Mouse (Mus musculus) CH12.LX (cell line): ENCODE measurements around the gene Nr2f2. TPM values are rescaled to one million over a fixed set of nuclear protein-coding genes. Genes with fewer than 3 reads are reported as not detected.

ENCODE experiments used
- DNase-seq: peaks from one replicate; pipeline ENCODE4 v3.0.0-alpha.2; 2013; ENCODE audit errors: extremely low read depth
- H3K27ac ChIP-seq: 2 replicates; pipeline ENCODE4 v1.5.1; 2012; ENCODE audit warnings: low read depth, mild to moderate bottlenecking, control low read depth, moderate library complexity; ENCODE audit not compliant: insufficient read depth
- H3K27me3 ChIP-seq: replicated peaks from 2 replicates; pipeline ENCODE3; 2012; ENCODE audit warnings: inconsistent platforms
- H3K36me3 ChIP-seq, 2 experiments: replicated peaks in 1 of 2; 2 replicates each; pipeline versions ENCODE3 to v1.6.1; 2012; ENCODE audit warnings: inconsistent platforms in 1 of 2, low read length in 1 of 2, mild to moderate bottlenecking in 1 of 2, mixed read lengths in 1 of 2, moderate library complexity in 1 of 2; ENCODE audit not compliant: control insufficient read depth in 1 of 2, insufficient read depth in 1 of 2
- H3K4me1 ChIP-seq, 2 experiments: 2 replicates each; pipeline ENCODE4 v1.6.1; 2012; ENCODE audit warnings: inconsistent platforms in 1 of 2, moderate library complexity in 1 of 2; ENCODE audit not compliant: insufficient read depth in 2 of 2, control insufficient read depth in 1 of 2
- H3K4me2 ChIP-seq: 2 replicates; pipeline ENCODE4 v1.6.1; 2012; ENCODE audit warnings: low read depth, mild to moderate bottlenecking, control low read depth; ENCODE audit not compliant: poor library complexity, insufficient read depth, severe bottlenecking
- H3K4me3 ChIP-seq, 3 experiments: fragments of 150-350 bp in 1 of 3; sonication (generic) in 1 of 3; replicated peaks in 1 of 3; 2 replicates each; pipeline versions ENCODE3 to v1.5.1; 2011 to 2012; ENCODE audit warnings: low read depth in 2 of 3, low read length in 2 of 3, mild to moderate bottlenecking in 2 of 3, moderate library complexity in 2 of 3, control low read depth in 1 of 3, improper control_type of control experiment in 1 of 3, inconsistent platforms in 1 of 3, mixed read lengths in 1 of 3; ENCODE audit not compliant: poor library complexity in 1 of 3
- H3K79me2 ChIP-seq: replicated peaks from 2 replicates; pipeline ENCODE4 v1.6.1; 2012; ENCODE audit warnings: mild to moderate bottlenecking, moderate library complexity; ENCODE audit not compliant: control insufficient read depth, poor library complexity, insufficient read depth, severe bottlenecking; ENCODE audit errors: extremely low read depth
- H3K9ac ChIP-seq: 2 replicates; pipeline ENCODE4 v1.6.1; 2012; ENCODE audit warnings: low read depth, mild to moderate bottlenecking, control low read depth, moderate library complexity; ENCODE audit not compliant: insufficient read depth
- H3K9me3 ChIP-seq: replicated peaks from 2 replicates; pipeline ENCODE3; 2012; ENCODE audit warnings: low read length, inconsistent platforms, mixed read lengths
- BHLHE40 ChIP-seq: IDR thresholded peaks from 2 replicates; pipeline ENCODE4 v1.6.1; 2011; ENCODE audit warnings: mild to moderate bottlenecking, low read depth, low read length, improper control_type of control experiment
- CHD2 ChIP-seq: IDR thresholded peaks from 2 replicates; pipeline ENCODE4 v1.6.1; 2011; ENCODE audit warnings: low read length, improper control_type of control experiment
- E2F4 ChIP-seq: IDR thresholded peaks from 2 replicates; pipeline ENCODE4 v1.6.1; 2011; ENCODE audit warnings: low read depth, low read length, improper control_type of control experiment; ENCODE audit not compliant: insufficient replicate concordance
- ELF1 ChIP-seq: IDR thresholded peaks from 2 replicates; pipeline ENCODE4 v1.6.1; 2014; ENCODE audit warnings: low read depth, mild to moderate bottlenecking, inconsistent platforms, low read length, improper control_type of control experiment
- ETS1 ChIP-seq: conservative IDR thresholded peaks from 2 replicates; pipeline ENCODE4 v1.6.1; 2012; ENCODE audit warnings: low read depth, mild to moderate bottlenecking, inconsistent platforms, low read length, improper control_type of control experiment, moderate library complexity
- HCFC1 ChIP-seq: IDR thresholded peaks from 2 replicates; pipeline ENCODE4 v1.6.1; 2012; ENCODE audit warnings: low read depth, mild to moderate bottlenecking, inconsistent platforms, low read length, improper control_type of control experiment
- JUN ChIP-seq: IDR thresholded peaks from 2 replicates; pipeline ENCODE4 v1.6.1; 2011; ENCODE audit warnings: low read depth, mild to moderate bottlenecking, low read length, improper control_type of control experiment, moderate library complexity; ENCODE audit not compliant: insufficient read depth
- MEF2A ChIP-seq: IDR thresholded peaks from 2 replicates; pipeline ENCODE4 v1.6.1; 2014; ENCODE audit warnings: low read depth, mild to moderate bottlenecking, inconsistent platforms, low read length, improper control_type of control experiment, borderline replicate concordance
- NELFE ChIP-seq: IDR thresholded peaks from 2 replicates; pipeline ENCODE4 v1.6.1; 2011; ENCODE audit warnings: low read depth, low read length, improper control_type of control experiment
- NRF1 ChIP-seq: IDR thresholded peaks from 2 replicates; pipeline ENCODE4 v1.6.1; 2014; ENCODE audit warnings: low read depth, mild to moderate bottlenecking, inconsistent platforms, low read length, improper control_type of control experiment, moderate library complexity
- PAX5 ChIP-seq: IDR thresholded peaks from 2 replicates; pipeline ENCODE4 v1.6.1; 2012; ENCODE audit warnings: low read length, inconsistent platforms, mixed read lengths
- POLR2A ChIP-seq: IDR thresholded peaks from 2 replicates; pipeline ENCODE4 v1.6.1; 2011; ENCODE audit warnings: low read depth, mild to moderate bottlenecking, improper control_type of control experiment, low read length
- RAD21 ChIP-seq: IDR thresholded peaks from 2 replicates; pipeline ENCODE4 v1.6.1; 2011; ENCODE audit warnings: low read depth, mild to moderate bottlenecking, low read length, improper control_type of control experiment, moderate library complexity
- RCOR1 ChIP-seq: conservative IDR thresholded peaks from 2 replicates; pipeline ENCODE4 v1.6.1; 2012; ENCODE audit warnings: low read depth, mild to moderate bottlenecking, inconsistent platforms, low read length, improper control_type of control experiment
- SMC3 ChIP-seq: IDR thresholded peaks from 2 replicates; pipeline ENCODE4 v1.6.1; 2011; ENCODE audit warnings: low read depth, low read length, improper control_type of control experiment
- TBP ChIP-seq: conservative IDR thresholded peaks from 2 replicates; pipeline ENCODE4 v1.6.1; 2011; ENCODE audit warnings: low read depth, low read length, improper control_type of control experiment
- USF1 ChIP-seq: IDR thresholded peaks from 2 replicates; pipeline ENCODE4 v1.6.1; 2014; ENCODE audit warnings: low read depth, mild to moderate bottlenecking, inconsistent platforms, low read length, improper control_type of control experiment
- ZC3H11A ChIP-seq: IDR thresholded peaks from 2 replicates; pipeline ENCODE4 v1.6.1; 2012; ENCODE audit warnings: low read depth, mild to moderate bottlenecking, inconsistent platforms, low read length, improper control_type of control experiment
- ZKSCAN1 ChIP-seq: IDR thresholded peaks from 2 replicates; pipeline ENCODE4 v1.6.1; 2012; ENCODE audit warnings: low read depth, inconsistent platforms, low read length, improper control_type of control experiment, borderline replicate concordance
- ZNF384 ChIP-seq: IDR thresholded peaks from 2 replicates; pipeline ENCODE4 v1.6.1; 2012; ENCODE audit warnings: low read depth, low read length, improper control_type of control experiment, inconsistent platforms
- dilution Hi-C: fragments of 300-500 bp; cut with MboI; formaldehyde crosslinking; loops from 2 replicates; pipeline ENCODE4 v1.14.3; 2020; ENCODE audit warnings: low sequenced_read_pairs; ENCODE audit not compliant: extremely low pct_unique_long_range_greater_than_20kb, extremely low pct_ligation_motif_present
- in situ Hi-C: fragments of 300-500 bp; cut with MboI; formaldehyde crosslinking; loops from 3 replicates; pipeline ENCODE4 v1.14.3; 2019; ENCODE audit warnings: low sequenced_read_pairs, low pct_ligation_motif_present, low pct_unique_long_range_greater_than_20kb, mixed read lengths
- polyA plus RNA-seq: library from polyadenylated mRNA; unstranded; fragments of >175 nt; gene quantifications from 2 replicates; pipeline ENCODE4 v1.2.1, GENCODE M21; 2012; ENCODE audit warnings: low read depth; ENCODE audit not compliant: insufficient read length
- total RNA-seq, 2 experiments: library from RNA; depleted of rRNA; stranded (reverse); fragments of 300-350 nt in 1 of 2; fragments of >200 nt in 1 of 2; gene quantifications; 2 replicates each; pipeline ENCODE4 v1.2.3; 2012 to 2014

Nr2f2 gene
- total and polyA plus RNA-seq, 3 experiments = not detected

DNA sequence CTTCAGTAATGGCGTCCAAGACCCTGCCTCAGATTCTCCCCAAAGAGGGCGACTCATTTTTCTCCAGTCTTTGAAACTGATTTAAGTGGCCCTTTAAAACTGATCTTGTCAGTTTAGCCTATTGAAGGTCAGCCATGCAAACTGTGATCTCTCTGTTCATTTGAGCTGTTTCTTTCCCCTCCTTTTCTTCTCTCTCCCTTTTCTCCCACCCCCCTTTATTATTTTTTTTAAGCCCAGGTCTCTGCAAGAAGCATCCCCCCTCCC, 11.2 kb downstream of the Nr2f2 start:
- Histone ChIP-seq H3K4me1 (no peaks in the 10 kb centered on the region), H3K4me2 (no peak overlapping the region), H3K27me3 (no peaks in the 10 kb centered on the region), H3K27ac (no peak overlapping the region), H3K4me3 (no peak overlapping the region), H3K79me2 (no peaks in the 10 kb centered on the region), H3K36me3 (no peaks in the 10 kb centered on the region), H3K9ac (no peak overlapping the region), H3K9me3 (peaks cover 58% of the 10 kb centered on the region)
- TF ChIP-seq ZC3H11A = no peak
- TF ChIP-seq BHLHE40 = no peak
- no peak for TF ChIP-seq MEF2A
- TF ChIP-seq ELF1 = no peak
- no peak for TF ChIP-seq POLR2A
- TF ChIP-seq TBP = no peak
- TF ChIP-seq USF1 = no peak
- no peak for TF ChIP-seq E2F4
- no peak for TF ChIP-seq ETS1
- TF ChIP-seq HCFC1 = no peak
- TF ChIP-seq ZKSCAN1 = no peak
- DNase-seq = no peak
- dilution Hi-C loops (no loop called here), in situ Hi-C loops (no loop called here)

DNA sequence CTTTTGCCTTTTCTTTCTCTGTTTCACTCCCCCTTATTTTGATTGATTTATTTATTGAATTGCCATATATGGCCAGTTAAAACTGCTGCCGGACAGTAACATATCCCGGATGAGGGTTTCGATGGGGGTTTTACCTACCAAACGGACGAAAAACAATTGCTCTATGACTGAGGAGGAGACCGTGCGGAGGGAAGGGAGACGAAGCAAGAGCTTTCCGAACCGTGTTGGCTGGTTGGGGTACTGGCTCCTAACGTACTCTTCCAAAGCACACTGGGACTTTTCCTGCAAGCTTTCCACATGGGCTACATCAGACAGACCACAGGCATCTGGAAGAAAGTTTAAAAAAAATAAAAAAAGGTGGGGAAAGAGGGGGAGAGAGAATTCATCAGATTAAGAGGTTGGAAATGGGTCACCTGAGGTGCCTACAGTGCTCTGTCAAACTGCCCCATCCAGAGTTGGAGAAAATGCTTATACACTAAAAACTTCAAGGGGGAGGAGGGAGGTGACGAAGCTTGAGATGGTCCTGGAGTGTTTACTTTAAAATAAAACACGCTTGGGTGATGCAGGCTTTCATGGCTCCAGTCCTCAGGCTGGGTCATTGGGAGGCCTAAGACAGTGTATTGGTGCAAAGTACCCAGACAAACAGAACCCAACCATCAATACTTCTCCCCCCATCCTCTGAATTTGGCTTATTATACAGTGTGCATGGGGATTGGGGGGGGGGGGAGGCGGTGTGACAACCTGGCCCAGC, 11.8 kb downstream of the Nr2f2 start:
- no peak overlapping the region for H3K4me3 ChIP-seq
- in situ Hi-C loops = no loop called here
- H3K79me2 ChIP-seq = no peaks in the 10 kb centered on the region
- TF ChIP-seq NELFE (no peak), NRF1 (no peak), PAX5 (no peak), HCFC1 (no peak), ZNF384 (no peak), SMC3 (no peak), USF1 (no peak), RAD21 (no peak), TBP (no peak), CHD2 (no peak), RCOR1 (no peak), JUN (no peak)
- TF ChIP-seq, all 38 proteins: peak for 0
- dilution Hi-C loops = no loop called here
- no peaks in the 10 kb centered on the region for H3K27me3 ChIP-seq
- no peak overlapping the region for H3K4me2 ChIP-seq
- H3K9me3 ChIP-seq = peaks cover 60% of the 10 kb centered on the region
- no peak overlapping the region for H3K9ac ChIP-seq
- no peaks in the 10 kb centered on the region for H3K36me3 ChIP-seq
- DNase-seq = no peak
- no peak overlapping the region for H3K27ac ChIP-seq
- H3K4me1 ChIP-seq = no peaks in the 10 kb centered on the region
